Mouse (Mus musculus) heart, adult 9 months (tissue): ENCODE results near the gene Gimap1.

Source experiments
- DNase-seq, 2 experiments: peaks; one replicate each; pipeline ENCODE4 v3.0.0; 2022; ENCODE audit warnings: low spot score in 2 of 2

Gimap1 gene

DNA sequence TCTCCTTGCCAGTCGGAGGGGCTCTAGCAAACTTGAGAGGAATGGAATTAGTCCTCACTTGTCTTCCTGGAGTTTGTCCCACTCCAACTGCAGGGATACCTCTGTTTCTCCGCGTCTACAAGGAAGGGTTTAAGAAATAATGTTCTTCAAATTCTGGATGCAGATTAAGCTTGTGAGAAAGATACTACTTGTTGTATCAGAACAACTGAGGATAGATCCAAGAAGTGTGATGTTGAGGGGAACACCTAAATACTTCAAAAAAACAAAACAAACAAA is 864 bp downstream of the Gimap1 start:
- DNase-seq = no peak

DNA sequence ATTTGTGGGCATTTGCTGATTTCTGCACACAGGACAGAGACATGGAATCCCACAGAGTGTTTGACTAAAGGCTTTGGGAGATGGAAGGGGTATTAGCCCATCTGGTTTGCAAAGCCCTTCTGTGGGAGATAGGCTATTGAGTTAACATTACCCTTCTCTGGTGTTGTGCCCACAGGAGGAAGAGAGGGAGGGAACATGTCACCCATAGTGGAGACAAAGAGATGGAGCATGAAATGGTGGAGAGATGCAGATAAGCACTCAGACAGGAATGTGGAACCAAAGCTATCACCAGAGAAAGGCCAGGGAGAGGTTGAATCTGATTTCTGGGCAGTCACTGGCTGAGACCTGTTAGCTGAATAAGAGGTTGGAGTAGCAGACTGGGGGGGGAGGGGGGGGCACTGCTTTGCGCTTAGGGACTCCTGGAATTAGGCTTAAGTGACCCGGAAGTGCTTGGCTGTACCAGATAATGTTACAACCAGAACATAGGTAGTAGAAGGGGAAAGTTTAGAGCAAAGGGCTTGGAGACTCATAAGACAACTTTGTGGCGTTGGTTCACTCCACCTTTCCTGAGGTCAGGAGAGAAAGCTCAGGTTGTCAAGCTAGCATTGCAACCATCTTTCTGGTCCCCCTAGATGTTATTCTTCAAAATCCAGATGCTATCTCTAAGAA is 1.8 kb downstream of the Gimap1 start:
- no peak for DNase-seq

DNA sequence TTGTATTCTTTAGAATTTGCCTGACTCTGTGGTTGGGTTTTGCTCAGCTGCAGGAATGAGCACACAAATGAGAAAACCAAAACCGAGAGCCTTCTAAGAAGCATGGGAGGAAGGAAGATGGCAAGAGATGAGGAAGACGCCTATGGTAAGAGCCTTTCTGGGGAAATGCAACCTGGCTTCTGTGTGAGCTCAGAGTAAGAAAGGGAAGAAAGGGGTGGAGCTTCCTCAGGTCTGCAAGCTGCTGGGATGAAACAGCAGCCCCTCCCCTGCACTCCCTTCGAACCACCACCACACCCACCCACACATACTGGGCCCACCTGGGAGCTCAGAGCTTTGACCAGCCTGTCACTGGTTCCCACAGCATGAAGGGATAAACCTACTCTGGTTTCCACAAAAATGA is 2.4 kb downstream of the Gimap1 start:
- DNase-seq = no peak

DNA sequence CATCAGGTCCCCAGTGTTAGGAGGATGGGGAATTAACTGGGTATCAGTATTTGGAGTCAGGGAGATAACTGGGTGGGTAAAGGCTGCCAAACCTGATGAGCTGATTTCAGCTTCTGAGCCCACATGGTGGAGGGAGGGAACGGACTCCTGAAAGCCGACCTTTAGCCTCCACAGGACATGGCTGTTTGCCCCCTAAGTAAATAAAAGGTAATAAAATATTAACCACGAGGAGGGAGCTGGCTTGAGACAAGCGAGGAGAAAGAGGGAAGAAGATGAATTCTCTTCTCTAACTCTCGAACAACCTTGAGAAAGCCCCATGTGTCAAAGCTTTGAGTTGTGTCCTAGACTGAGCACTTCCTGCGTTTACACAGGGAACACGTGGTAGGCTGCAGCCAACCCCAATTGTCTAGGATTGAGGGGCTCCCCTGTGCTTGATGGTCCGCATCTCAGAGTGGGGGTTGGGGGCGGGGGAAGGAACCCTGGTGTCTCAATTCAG is 2.9 kb downstream of the Gimap1 start:
- DNase-seq = no peak

DNA sequence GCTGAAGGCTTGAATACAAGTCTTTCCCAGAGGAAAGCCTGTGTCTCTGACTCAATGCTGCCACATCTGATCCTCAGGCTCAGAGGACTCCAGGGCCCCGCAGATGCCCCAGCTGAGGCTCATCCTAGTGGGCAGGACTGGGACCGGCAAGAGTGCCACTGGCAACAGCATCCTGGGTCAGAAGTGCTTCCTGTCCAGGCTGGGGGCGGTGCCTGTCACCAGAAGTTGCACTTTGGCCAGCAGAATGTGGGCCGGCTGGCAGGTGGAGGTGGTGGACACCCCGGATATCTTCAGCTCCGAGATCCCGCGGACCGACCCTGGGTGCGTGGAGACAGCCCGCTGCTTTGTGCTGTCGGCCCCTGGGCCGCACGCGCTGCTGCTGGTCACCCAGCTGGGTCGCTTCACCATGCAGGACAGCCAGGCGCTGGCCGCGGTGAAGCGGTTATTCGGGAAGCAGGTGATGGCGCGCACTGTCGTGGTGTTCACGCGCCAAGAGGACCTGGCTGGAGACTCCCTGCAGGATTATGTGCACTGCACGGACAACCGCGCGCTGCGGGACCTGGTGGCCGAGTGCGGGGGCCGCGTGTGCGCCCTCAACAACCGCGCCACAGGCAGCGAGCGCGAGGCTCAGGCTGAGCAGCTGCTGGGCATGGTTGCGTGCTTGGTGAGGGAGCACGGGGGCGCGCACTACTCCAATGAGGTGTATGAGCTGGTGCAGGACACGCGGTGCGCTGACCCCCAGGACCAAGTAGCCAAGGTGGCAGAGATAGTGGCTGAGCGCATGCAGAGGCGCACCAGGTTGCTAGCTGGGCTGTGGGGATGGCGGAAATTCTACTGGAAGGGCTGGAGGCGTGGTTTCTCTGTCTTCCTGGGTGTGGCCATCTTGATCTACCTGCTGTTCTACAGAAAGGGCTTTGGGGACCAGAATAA is 3.8 kb downstream of the Gimap1 start:
- no peak for DNase-seq

DNA sequence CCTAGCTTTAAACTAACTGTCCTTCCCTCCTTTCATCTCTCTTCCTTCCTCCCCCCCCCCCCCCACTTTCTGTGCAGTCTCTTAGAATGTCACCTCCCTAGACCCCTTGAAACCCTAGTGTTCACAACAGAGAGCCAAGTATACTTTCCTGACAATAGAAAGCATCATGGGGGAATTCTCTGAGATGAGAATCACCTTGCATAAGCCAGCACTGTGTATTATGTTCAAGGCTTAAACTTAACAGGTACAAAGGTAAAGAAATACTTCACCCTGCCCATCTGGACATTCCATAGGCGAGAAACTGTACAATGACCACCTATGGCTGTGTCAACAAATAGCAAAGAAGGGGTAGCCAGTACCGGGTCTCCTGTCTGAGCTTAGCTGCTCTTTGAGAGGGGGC is 6.6 kb downstream of the Gimap1 start:
- DNase-seq = no peak

DNA sequence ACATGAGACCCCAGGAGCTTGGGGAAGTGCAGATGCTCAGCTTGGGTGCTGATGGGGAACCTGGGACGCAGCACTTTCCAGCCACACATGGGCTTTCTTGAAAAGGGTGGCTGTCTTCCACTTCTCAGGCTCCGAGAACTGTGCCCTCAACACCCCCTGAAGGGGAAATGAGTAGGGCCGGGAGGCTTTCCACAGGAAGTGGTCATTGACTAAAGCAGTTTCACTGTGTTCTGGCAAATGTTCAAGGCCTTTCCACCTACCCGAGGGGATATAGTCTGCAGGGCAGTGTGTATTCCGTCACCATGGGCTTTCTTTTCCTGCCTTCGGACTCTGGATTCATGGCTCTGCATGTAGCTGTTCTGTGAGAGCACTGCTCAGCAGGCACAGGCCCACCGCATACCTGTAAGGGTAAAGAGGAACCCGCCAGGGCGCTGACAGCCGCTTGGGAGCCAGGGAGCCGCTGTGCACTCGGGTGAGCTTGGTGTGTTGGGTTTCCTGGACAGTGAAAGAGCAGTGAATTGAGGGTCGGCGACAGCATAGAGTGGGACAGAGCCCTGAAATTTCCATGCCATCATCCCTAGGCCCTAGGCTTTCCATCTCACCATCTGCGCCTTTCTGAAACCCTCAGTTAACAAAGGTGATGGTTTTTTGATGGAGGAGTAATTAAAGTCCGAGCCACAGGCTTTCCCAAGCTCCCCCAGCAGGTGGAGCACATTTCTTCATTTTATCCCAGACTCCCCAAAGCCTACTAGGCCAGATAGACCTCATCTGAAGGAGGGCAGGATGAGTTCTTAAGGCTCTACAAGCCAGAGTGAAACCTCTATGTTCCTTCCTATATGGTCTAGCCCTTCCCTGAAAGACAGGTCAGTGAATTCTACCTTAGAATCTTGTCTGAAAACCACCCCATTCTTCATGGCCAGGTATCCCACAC is 7.4 kb downstream of the Gimap1 start, which contains the start of gene Gimap5:
Gene Gimap5 (plus strand): TSS at position 239 of the 931 bp plus-strand sequence.
- DNase-seq = peak; percentile 74 to 86

DNA sequence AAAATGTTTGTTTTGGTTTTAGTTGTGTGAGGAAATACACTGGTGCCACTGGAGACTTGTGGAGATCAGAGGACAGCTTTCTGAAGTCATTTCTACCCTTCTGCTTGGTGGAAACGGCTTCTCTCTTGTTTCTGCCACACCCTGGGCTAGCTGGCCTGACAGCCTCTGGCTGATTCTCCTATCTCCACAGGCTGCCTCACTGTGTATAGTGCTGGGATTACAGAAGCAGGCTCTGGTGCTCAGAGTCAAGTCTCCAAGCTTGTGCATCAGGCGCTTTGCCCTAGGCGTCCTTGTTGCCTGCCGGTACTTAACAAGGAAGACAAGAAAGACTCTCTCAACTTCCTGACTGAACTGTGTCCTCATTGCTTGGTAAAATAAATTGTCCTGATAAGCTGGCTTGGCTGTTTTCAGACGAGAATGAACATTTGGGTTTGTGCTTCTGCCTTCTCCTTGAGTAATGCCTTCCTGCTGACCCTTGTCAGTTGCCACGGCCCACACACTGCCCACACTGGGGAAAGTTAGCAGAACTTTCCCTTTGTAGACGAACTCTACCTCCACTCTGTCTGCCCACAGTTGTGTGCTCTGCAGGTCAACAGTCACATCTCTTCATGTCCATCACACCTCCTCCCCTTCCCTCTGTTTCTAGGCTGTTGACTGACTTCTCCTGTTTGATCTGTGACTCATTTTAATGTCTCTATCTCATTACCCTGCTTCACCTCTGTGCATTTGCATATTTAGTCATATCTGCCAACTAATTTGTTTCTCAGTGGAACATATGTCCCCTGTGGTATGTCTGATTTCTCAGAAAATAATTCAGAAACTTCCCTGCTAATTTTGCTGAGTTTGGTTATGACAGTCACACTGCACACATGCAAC is 8.5 kb downstream of the Gimap1 start:
- no peak for DNase-seq

DNA sequence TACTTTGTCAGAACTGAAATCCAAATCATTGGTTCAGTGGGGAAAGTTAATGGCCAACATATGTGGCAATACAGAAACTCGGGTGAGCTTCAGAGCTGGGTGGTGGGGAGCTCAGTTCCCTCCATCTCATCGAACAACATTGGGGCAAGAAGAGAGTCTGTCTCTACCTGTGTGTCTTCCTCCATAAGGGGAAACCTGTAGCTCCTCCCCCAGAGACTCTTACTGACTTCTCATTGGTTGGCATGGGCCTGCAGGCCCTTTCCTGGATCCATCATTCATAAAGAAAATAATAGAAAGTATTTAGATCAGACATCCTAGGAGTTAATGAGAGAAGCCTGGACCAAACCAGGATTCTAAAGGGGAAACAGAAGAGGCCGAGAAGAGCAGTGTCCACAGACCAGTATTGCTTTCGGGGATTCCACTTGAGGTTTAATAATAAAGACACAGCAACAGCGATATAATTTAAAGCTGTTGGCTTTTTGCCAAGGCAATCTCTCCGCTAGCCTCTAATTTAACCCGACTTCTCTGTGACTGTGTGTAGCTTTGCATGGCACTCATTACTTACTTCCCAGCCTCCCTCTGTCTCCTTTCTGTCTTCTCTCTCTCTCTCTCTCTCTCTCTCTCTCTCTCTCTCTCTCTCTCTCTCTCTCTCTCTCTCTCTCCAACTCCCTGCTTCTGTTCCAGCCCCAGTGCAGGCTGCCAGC is 24.9 kb downstream of the Gimap1 start:
- no peak for DNase-seq

DNA sequence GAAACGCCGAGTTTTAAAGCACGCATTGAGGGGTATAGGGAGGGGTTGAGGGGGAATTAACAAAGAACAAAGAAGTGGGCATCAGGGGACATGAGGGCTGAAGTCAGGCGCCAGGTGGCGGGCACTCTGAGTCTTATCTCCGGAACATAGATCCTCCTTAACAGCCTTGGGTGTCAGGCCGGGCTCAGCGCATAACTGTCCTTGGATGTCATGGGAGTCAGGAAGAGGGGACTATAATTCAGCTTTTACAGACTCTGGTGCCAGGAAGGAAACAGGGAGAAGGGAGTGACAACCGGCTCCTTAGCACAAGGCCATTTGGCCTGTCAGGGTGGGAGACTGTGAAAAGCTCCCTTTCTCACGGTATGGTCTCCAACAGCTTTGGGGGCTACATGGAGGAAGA is 25.6 kb downstream of the Gimap1 start:
- no peak for DNase-seq

DNA sequence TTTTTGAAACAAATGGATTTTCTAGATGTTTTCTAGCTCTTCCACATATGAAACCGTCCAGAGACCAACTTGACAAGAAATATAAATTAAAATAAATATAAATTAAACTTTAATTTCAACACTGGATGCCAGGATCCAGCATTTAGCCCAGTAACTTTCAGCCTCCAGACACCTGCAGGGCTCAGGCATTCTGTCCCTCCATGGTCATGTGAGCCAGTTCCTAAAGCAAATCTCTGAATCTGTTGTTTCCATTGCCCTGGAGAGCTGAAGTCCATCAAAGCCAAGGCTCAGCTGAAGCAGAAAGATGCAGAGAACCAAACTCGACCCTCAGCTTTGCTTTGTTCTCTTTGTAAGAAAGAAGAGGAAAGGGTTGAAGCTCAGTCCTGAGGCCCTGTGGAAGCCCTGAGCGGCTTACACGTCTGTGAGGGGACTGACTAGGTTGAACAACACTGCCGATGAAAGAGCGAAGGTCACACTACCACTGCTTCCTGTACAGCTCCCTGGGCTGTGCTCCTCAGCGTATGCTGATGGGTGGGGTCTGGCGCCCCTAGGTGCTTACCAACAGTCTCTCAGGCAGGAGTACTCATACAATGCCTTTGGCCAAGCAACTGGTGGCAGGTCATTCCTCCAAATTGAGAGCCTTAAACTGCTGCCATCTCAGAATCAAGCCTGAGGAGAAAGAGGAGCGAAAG is 29.5 kb downstream of the Gimap1 start:
- DNase-seq = no peak

DNA sequence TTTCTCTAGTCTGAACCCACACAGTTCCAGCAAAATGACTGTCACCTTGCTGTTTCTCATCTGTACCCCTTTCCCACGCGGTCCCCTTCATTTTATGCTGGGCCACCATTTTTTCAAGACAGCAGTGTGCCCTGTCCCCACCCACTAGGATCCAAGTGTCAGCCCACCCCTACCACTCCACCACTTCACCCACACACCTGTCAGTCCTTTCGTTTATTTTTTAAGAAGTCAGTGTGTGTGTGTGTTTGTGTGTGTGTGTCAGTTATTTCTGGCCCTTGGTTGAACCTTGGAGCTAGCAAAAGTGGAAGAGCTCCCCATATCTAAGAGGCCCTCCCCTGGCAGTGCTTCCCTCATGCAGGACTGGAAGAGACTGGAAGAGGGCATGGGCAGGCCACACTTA is 30.1 kb downstream of the Gimap1 start:
- DNase-seq = no peak

DNA sequence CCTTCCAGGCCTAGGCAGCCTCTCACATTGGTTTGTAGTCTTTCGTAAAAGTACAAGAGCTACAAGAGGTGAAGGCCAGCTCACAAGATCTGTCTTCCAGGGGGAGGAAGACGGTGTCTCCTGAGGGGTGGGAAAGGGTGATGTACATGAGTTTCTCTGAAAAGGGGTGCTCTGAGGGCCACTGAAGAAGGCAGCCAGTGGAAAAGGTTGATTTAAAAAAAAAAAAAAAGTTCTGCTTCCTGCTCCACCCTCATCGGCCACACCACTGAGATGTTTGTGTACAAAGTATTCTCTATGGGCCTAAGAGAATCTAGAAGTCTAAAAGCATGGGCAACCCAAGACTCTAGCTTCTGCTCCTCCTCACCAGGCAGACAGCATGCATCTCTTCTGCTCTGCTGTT is 31.8 kb downstream of the Gimap1 start, which contains the start of gene Gimap3:
Gene Gimap3 (minus strand): TSS at position 156 of the 400 bp plus-strand sequence.
- DNase-seq = no peak

DNA sequence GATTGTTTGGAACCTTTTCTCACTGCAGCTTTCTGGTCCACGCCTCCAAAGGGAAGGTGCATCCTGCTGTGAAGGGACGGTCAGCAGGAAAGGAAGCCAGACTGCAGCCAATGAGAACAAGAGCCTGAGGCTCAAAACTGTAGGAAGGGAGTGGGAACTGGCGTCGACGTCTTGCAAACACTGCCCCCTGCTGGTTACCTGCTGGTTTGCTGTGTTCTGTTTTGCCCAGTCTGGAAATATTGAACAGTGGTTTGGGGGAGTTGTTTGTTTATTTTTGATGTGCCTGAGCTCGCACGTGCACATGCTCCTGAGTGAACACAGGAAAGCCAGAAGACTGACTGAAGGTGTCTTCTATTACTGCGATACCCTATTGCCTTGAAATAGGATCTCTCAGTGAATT is 33.2 kb downstream of the Gimap1 start:
- DNase-seq = peak; percentile 75 to 83

DNA sequence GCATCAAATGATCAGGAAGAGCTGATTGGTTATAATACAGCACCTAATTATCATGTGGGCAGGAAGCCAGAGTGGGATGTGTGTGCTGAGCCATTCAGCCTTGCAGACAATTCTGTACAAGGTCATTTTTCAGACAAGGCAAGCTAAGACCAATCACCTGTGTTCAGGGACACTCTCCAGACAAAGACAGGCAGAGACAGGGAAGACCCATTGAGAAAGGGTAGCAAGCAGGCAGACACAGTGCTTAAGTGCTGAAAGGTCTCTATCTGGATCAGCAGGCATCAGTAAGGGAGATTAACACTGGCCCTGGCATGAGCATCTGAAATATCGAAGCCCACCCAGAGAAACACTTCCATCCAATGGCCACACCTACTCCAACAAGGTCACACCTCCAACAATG is 45.6 kb downstream of the Gimap1 start:
- DNase-seq = no peak

DNA sequence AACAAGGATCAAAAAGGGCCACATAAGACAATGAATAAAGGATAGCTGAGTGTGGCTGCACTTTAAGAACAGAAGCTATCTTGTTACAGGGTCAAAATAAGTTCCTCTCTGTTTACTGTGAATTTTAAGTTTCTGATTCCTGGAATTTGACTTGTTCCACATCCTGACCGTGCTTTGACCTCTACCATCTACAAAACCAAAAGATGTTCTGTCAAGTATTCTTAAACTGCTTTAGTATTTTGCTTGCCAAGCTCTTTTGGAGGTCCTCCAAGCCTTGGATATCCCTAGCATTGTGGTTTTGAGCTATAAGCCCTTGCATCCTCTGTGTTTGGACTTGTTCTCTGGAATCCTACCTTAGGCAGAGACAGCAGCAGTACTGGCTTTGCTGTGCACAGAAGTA is 46.3 kb downstream of the Gimap1 start:
- peak; percentile 55 to 73 for DNase-seq

DNA sequence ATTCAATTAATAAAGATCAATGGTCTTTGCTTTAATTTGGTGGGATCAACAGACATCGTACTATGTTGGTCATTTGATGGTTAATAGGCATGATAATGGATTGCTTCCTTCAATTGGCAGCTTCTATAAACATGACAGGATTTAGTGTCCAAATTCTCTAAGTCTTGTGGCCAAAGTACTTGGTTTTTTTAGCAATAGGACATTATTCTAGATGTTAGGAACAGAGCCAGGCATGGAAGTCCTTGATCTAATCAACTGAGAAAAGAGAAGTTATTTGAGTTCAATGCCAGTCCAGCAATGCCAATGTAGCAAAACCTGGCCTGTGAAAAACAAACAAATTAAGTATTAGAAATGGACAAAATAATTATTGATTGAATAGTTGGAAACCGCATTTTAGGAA is 46.7 kb downstream of the Gimap1 start:
- DNase-seq = no peak

DNA sequence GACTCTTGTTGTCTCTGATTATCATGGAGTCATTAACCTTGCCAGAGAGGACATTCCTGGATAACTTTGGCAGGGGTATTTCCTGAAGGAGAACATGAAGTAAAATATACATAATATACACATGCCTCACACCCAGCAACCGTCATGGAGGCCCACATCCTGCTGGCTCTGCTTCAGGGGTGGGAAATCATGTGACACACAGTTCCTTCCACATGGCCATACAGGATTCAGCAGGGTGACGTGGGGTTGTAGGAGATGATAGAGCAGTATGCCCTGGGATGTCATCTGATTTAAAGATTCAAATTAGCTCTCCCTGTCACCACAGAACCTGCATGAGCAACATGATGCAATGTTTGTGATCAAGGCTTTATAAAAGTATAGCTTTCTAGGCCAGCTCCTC is 49.0 kb downstream of the Gimap1 start:
- no peak for DNase-seq
